Mouse (Mus musculus) embryonic facial prominence, embryonic 11.5 days (tissue): Measurements from ENCODE around the gene Retreg3. TPM values are rescaled to one million over a fixed set of nuclear protein-coding genes. Genes with fewer than 3 reads are reported as not detected.

Source experiments
- ATAC-seq: fragments of 200-750 bp; cut with Nextera tagmentation; replicated peaks from 2 replicates; pipeline ENCODE4 v1.8.0; 2017; ENCODE audit warnings: low read depth; ENCODE audit not compliant: insufficient number of reproducible peaks, low FRiP score, low TSS enrichment
- DNase-seq: peaks from one replicate; pipeline ENCODE4 v3.0.0-alpha.2; 2015; ENCODE audit warnings: low spot score
- H3K27ac ChIP-seq: fragments of 300-500 bp; sonication (generic); replicated peaks from 2 replicates; pipeline ENCODE4 v1.5.1; 2014; ENCODE audit warnings: mild to moderate bottlenecking, low read depth, low read length, control low read depth
- H3K27me3 ChIP-seq: fragments of 300-500 bp; sonication (generic); 2 replicates; pipeline ENCODE4 v1.6.1; 2014; ENCODE audit warnings: mild to moderate bottlenecking, low read length, moderate library complexity, mixed read lengths; ENCODE audit not compliant: control insufficient read depth, insufficient read depth
- H3K36me3 ChIP-seq: fragments of 300-500 bp; sonication (generic); replicated peaks from 2 replicates; pipeline ENCODE4 v1.6.1; 2014; ENCODE audit warnings: low read depth, mild to moderate bottlenecking, low read length, moderate library complexity, mixed read lengths; ENCODE audit not compliant: control insufficient read depth, insufficient read depth
- H3K4me1 ChIP-seq: fragments of 300-500 bp; sonication (generic); 2 replicates; pipeline ENCODE4 v1.6.1; 2014; ENCODE audit warnings: low read length, mixed read lengths; ENCODE audit not compliant: control insufficient read depth, insufficient read depth
- H3K4me2 ChIP-seq: fragments of 300-500 bp; sonication (generic); 2 replicates; pipeline ENCODE4 v1.6.1; 2014; ENCODE audit warnings: low read depth, mild to moderate bottlenecking, control low read depth, low read length, moderate library complexity
- H3K4me3 ChIP-seq: fragments of 300-500 bp; sonication (generic); 2 replicates; pipeline ENCODE4 v1.5.1; 2014; ENCODE audit warnings: low read depth, low read length, control low read depth
- H3K9ac ChIP-seq: fragments of 300-500 bp; sonication (generic); replicated peaks from 2 replicates; pipeline ENCODE4 v1.6.1; 2014; ENCODE audit warnings: mild to moderate bottlenecking, control low read depth, low read length
- H3K9me3 ChIP-seq: fragments of 300-500 bp; sonication (generic); replicated peaks from 2 replicates; pipeline ENCODE4 v1.6.1; 2016; ENCODE audit warnings: mild to moderate bottlenecking, low read length, inconsistent platforms, mixed read lengths; ENCODE audit not compliant: control insufficient read depth
- WGBS: fragments of 180-500 bp; shearing (Covaris S2); extraction: QIAGEN DNeasy Blood & Tissue Kit; methylation state at CpG from one replicate; pipeline ENCODE4 v1.1.7; 2014; 5-methylcytosine and 5-hydroxymethylcytosine counted together
- microRNA-seq: library from miRNA; unstranded; fragments of <30 nt; microRNA quantifications from one replicate; pipeline ENCODE4, GENCODE M21; 2016; ENCODE audit warnings: borderline number of aligned reads
- polyA plus RNA-seq: library from polyadenylated mRNA; unstranded; fragments of >200 nt; fragmentation: Nextera tagmentation; extraction: Ambion mirVana; gene quantifications from 2 replicates; pipeline ENCODE4 v1.2.1, GENCODE M21; 2014

Retreg3 gene
- polyA plus RNA-seq, 1 experiment from 2014 or later = 10.7 TPM

- no peak for ATAC-seq
Measured at GRCm38 (mm10) chr11:101051617-101052016, 68.1 kb downstream of the Retreg3 start.

GRCm38 (mm10) chr11:101051051-101051493 is 68.6 kb downstream of the Retreg3 start:
- no peak overlapping the region for H3K27ac ChIP-seq
- no peak overlapping the region for H3K9ac ChIP-seq
- no peaks in the 10 kb centered on the region for H3K27me3 ChIP-seq
- DNase-seq = no peak
- no peaks in the 10 kb centered on the region for H3K9me3 ChIP-seq
- H3K4me2 ChIP-seq = no peak overlapping the region
- 89% methylated on average over 6 of the region's 6 CpGs for WGBS
- no peaks in the 10 kb centered on the region for H3K4me1 ChIP-seq
- peaks cover 2% of the 10 kb centered on the region; the same call in 1 of the 2 replicates for H3K36me3 ChIP-seq
- ATAC-seq = no peak
- H3K4me3 ChIP-seq = no peak overlapping the region

More at GRCm38 (mm10) chr11:101051617-101052016, 68.1 kb downstream of the Retreg3 start:
- H3K27ac ChIP-seq = no peak overlapping the region
- H3K4me2 ChIP-seq = no peak overlapping the region
- H3K27me3 ChIP-seq = no peaks in the 10 kb centered on the region
- H3K4me3 ChIP-seq = no peak overlapping the region
- H3K9ac ChIP-seq = no peak overlapping the region
- no peaks in the 10 kb centered on the region for H3K9me3 ChIP-seq
- peaks cover 2% of the 10 kb centered on the region; the same call in 1 of the 2 replicates for H3K36me3 ChIP-seq
- no peaks in the 10 kb centered on the region for H3K4me1 ChIP-seq
- 85% methylated on average over 8 of the region's 8 CpGs for WGBS
- DNase-seq = no peak

- Histone ChIP-seq H3K4me2 (no peak overlapping the region), H3K27ac (no peak overlapping the region), H3K4me1 (no peaks in the 10 kb centered on the region), H3K4me3 (no peak overlapping the region), H3K36me3 (peaks cover 2% of the 10 kb centered on the region; the same call in 1 of the 2 replicates), H3K9ac (no peak overlapping the region), H3K27me3 (no peaks in the 10 kb centered on the region), H3K9me3 (no peaks in the 10 kb centered on the region)
- ATAC-seq (no peak), DNase-seq (no peak)
- WGBS = 90% methylated on average over 9 of the region's 9 CpGs
Measured at GRCm38 (mm10) chr11:101050359-101050758, 69.3 kb downstream of the Retreg3 start.

GRCm38 (mm10) chr11:101047502-101047901 is 72.2 kb downstream of the Retreg3 start:
- no peaks in the 10 kb centered on the region for H3K9me3 ChIP-seq
- no peak overlapping the region for H3K27ac ChIP-seq
- DNase-seq (no peak), ATAC-seq (no peak)
- H3K36me3 ChIP-seq = peaks cover 9% of the 10 kb centered on the region; the same call in 1 of the 2 replicates
- no peaks in the 10 kb centered on the region for H3K4me1 ChIP-seq
- no peak overlapping the region for H3K9ac ChIP-seq
- WGBS = 90% methylated on average over 3 of the region's 3 CpGs
- no peak overlapping the region for H3K4me3 ChIP-seq
- H3K27me3 ChIP-seq = no peaks in the 10 kb centered on the region
- H3K4me2 ChIP-seq = no peak overlapping the region

GRCm38 (mm10) chr11:101046440-101046839 is 73.3 kb downstream of the Retreg3 start:
- WGBS = 66% methylated on average over 9 of the region's 9 CpGs
- ATAC-seq = no peak

More at GRCm38 (mm10) chr11:101046440-101046839, 73.3 kb downstream of the Retreg3 start:
- no peaks in the 10 kb centered on the region for H3K4me1 ChIP-seq
- no peaks in the 10 kb centered on the region for H3K27me3 ChIP-seq
- no peak overlapping the region for H3K9ac ChIP-seq
- no peak overlapping the region for H3K27ac ChIP-seq
- no peak for DNase-seq
- no peaks in the 10 kb centered on the region for H3K9me3 ChIP-seq
- no peak overlapping the region for H3K4me3 ChIP-seq
- H3K36me3 ChIP-seq = peaks cover 9% of the 10 kb centered on the region; the same call in 1 of the 2 replicates
- H3K4me2 ChIP-seq = no peak overlapping the region

Small RNA genes lying within 50 kb of the gene (microRNA-seq; reads per million reads assigned to microRNA genes)
- not detected for gene Gm27626

Other genes starting within 250 kb of the Retreg3 start
- gene Stat3, start 180.4 kb downstream of the Retreg3 start, polyA plus RNA-seq = 22.5 and 23.5 TPM in 2 replicates
- 14.7 and 16.3 TPM in 2 replicates for gene Cavin1, start 149.0 kb downstream of the Retreg3 start, polyA plus RNA-seq
- 28.0 and 28.4 TPM in 2 replicates for gene Atp6v0a1, start 110.4 kb downstream of the Retreg3 start, polyA plus RNA-seq
- gene Naglu, start 49.9 kb downstream of the Retreg3 start, polyA plus RNA-seq = 3.5 and 5.9 TPM in 2 replicates
- gene Hsd17b1, start 41.5 kb downstream of the Retreg3 start, polyA plus RNA-seq = not detected in 2 replicates
- gene Coasy, start 37.3 kb downstream of the Retreg3 start, polyA plus RNA-seq = 44.9 and 58.1 TPM in 2 replicates
- 45.7 and 47.9 TPM in 2 replicates for gene Mlx, start 32.6 kb downstream of the Retreg3 start, polyA plus RNA-seq
- gene Psmc3ip, start 24.5 kb downstream of the Retreg3 start, polyA plus RNA-seq = 61.2 and 62.4 TPM in 2 replicates
- gene Tubg1, start within 50 bp of the Retreg3 start, polyA plus RNA-seq = 91.6 and 98.4 TPM in 2 replicates
- 7.8 and 8.0 TPM in 2 replicates for gene Tubg2, start 36.0 kb upstream of the Retreg3 start, polyA plus RNA-seq
- gene Cntnap1, start 50.6 kb upstream of the Retreg3 start, polyA plus RNA-seq = 0.28 and 0.39 TPM in 2 replicates
- 3.7 and 5.3 TPM in 2 replicates for gene Plekhh3, start 51.5 kb upstream of the Retreg3 start, polyA plus RNA-seq
- 0.20 TPM in 1 of 2 replicates, not detected in the other for gene Ccr10, start 55.5 kb upstream of the Retreg3 start, polyA plus RNA-seq
- gene Ezh1, start 106.6 kb upstream of the Retreg3 start, polyA plus RNA-seq = 11.6 and 12.4 TPM in 2 replicates
- 64.8 and 69.3 TPM in 2 replicates for gene Ramp2, start 126.1 kb upstream of the Retreg3 start, polyA plus RNA-seq
- 114 and 117 TPM in 2 replicates for gene Vps25, start 133.8 kb upstream of the Retreg3 start, polyA plus RNA-seq
- gene Wnk4, start 140.7 kb upstream of the Retreg3 start, polyA plus RNA-seq = 2.4 and 3.5 TPM in 2 replicates
- gene Cntd1, start 159.1 kb upstream of the Retreg3 start, polyA plus RNA-seq = 1.6 and 1.8 TPM in 2 replicates
- 193 and 212 TPM in 2 replicates for gene Coa3, start 159.2 kb upstream of the Retreg3 start, polyA plus RNA-seq
- gene Becn1, start 182.4 kb upstream of the Retreg3 start, polyA plus RNA-seq = 158 and 160 TPM in 2 replicates
- gene Psme3, start 196.3 kb upstream of the Retreg3 start, polyA plus RNA-seq = 150 and 154 TPM in 2 replicates
- 1.2 TPM in 2 replicates for gene Aoc2, start 205.2 kb upstream of the Retreg3 start, polyA plus RNA-seq
- gene Aoc3, start 210.7 kb upstream of the Retreg3 start, polyA plus RNA-seq = 0.04 TPM in 1 of 2 replicates, not detected in the other
- not detected in 2 replicates for gene G6pc, start 247.7 kb upstream of the Retreg3 start, polyA plus RNA-seq